Mouse (Mus musculus): ENCODE results near the gene Dnaaf3. TPM values are rescaled to one million over a fixed set of nuclear protein-coding genes. Genes with fewer than 3 reads are reported as not detected.

Dnaaf3 gene
- polyA plus RNA-seq, 2 experiments from 2014 or later: 1.4 to 2.8 TPM

DNA sequence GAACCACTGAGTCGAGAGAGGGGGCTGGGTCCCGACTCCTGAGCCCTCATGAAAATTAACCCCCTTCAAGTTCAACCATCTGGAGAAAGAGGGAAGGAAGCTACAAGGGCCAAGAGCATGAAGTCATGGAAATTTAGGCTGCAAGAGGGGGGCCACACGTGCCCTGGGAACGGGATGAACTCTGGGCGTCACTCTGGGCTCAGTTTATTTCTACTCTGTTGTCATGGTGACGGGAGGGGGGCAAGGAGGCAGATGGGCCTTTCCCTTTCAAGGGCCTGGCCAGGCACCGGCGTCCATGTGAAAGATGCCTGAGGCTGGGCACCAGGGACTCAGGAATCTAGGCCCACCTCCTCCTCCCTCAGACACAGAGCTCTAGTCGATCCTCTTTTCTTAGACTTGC lies 34.0 kb downstream of the Dnaaf3 start:
- ATAC-seq: no peak

DNA sequence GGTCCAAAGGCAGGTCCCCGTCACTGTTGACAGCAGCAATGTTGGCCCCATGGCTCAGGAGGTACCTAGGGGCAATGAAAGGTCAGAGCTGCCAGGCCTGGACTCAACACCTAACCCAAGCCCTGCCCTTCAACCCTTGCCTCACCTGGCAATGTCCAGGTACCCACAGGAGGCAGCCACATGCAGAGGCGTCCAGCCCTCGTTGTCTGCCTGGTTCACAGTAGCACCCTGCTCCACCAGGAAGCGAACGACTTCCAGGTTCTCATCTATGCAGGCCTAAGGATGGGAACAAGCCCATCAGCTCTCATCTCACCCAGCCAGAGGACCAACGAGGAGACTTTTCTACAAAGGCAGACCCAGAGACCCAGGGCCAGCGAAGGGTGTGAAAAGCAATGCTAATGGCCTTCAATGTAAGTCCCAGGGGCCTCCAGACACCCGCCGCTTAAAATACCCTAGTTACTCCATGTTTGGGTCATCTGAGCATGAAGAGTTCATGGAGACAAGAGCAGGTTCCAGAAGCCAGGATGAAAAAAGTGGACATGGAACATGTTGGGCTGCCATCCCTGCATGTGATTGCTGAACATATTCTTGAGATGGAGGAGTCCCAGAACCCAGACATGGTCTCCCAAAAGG lies 34.9 kb downstream of the Dnaaf3 start:
- no peak for ATAC-seq

DNA sequence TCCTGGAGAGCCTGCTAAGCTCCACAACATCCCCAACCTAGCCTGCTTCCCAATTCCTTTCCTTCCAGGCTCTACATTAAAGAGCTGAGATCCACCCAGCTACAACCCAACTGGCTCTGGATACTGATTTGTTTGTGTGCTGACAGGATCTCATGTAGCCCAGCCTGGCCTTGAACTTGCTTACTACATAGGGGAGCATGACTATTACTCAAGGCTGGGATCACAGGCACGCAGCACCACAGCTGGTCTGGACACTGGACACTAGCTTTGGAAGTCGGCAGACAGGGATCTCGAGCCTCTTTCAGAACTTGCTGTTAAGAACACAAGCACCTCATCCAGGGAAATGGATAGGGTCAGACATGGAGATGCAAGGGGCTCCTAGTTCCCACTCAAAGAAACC lies 35.8 kb downstream of the Dnaaf3 start:
- ATAC-seq: no peak

- no peak for ATAC-seq
Observed at GRCm38 (mm10) chr7:4493991-4494390, 38.3 kb downstream of the Dnaaf3 start.

DNA sequence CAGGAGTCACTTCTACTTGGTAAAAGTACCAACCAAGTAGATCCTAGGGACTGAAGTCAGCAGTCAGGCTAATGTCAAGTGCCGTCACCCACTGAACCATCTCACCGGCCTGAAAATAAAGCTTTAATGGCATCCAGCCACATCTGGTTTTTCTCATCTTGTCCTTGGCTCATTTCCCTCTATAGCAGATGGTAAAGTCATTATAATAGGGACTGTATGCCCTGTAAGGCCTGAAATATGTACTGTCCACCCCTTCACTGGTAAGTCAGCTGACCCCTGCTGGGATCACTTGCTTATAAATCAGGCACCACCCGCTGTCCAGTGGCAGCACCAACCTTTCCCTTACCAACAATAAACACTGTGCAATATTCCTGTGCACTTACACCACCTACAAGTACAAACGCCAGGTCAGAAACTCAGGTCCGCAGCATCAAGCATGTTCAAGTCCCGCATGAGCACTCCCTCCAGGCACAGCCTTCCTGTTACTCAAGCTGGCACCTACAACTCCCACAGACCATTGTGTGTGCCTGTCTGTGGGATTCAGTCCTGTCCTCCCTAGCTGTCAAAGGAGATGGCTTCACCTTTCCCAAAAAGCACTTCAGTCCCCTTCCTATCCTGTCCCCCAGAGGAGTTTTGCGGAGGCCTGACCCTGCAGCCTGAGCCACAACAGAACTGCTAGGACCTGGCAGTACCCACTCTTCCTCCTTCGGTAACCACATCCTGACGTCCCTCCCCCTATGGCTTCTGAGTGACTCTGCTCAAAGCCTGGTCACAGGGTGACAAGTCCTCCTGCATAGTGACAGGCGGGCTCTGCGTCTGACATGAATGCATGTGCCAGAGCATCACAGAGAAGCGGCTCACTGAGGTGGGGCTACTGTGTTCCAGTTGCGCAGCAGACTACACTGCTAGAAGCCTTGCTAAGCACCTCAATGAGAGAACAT lies 39.7 kb downstream of the Dnaaf3 start:
- ATAC-seq: peak; percentile 98

DNA sequence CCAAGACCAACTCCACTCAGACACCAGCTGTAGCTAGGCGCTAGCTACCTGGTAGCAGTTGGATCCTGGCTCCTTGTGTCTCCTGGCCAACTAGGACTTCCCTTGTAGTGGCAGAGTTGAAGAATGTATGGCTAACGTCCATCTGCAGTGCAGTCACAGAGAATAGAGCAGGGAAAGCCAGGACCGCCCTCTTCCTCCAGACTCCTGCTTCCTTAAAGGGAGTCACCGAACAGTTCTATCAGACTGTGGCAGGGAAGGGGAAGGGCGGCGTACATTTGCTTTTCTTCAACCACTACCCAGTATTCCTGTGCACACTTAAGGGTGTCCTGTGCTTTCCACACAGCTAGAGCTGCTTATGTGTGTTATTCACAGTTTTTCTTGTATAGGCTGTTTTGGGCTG lies 40.9 kb downstream of the Dnaaf3 start:
- ATAC-seq: no peak

GRCm38 (mm10) chr7:4482281-4482680 lies 50.0 kb downstream of the Dnaaf3 start:
- no peak for ATAC-seq

- ATAC-seq: peak; percentile 78
Observed at GRCm38 (mm10) chr7:4479674-4480073, 52.6 kb downstream of the Dnaaf3 start.

DNA sequence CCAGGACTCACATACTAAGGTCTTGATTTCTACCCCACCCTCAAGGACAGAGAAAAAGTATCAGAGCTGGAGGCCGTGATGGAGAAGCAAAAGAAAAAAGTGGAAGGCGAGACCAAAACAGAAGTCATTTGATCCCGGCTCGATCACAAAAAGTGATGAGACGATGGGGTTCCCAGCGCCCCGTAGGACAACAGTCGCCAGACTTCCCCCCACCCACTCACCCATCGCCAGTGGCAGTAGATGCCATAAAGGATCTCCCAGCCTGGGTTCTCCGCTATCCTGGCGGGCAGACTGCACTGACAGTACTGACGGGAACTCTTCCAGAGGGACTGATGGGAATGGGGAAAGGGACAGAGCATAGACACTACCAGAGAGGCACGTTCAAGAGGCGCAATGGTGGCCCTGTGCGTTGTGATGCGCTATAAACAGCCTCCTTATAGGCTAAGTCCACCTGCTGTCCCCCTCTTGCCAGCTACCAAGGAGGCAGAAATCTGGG lies 53.4 kb downstream of the Dnaaf3 start:
- no peak for ATAC-seq

DNA sequence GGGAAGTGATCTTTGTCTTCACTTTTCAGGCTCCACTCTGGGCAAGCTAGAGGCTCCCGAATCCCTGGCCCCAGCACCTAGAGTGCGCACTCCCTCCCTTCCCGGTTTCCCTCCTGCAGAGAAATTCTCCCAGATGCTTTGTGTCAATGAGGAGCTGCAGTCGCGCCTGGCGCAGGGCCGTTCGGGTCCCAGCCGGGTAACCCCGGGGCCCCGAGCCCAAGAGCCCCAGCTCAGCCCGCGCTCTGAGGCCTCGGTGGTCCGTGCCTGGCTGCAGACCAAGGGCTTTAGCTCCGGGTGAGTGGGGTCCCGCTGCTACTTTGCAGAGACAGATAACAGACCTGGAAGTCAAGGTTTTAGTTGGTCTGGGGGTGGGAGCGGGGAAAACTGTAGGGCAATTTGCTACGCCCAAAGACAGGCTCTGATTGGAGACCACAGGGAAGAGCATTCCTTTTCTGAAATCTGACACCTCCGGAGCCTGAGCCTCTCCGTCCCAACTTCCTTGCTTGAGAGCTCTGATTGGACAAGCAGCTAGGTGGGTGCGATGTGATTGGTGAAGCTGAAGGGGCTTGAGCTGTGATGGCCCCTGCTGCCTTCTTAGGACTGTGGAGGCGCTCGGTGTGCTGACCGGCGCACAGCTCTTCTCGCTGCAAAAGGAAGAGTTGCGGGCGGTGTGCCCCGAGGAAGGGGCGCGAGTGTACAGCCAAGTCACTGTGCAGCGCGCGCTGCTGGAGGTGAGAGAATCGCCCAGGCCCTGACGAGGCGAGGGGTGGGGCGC lies 54.0 kb downstream of the Dnaaf3 start:
- ATAC-seq: no peak

DNA sequence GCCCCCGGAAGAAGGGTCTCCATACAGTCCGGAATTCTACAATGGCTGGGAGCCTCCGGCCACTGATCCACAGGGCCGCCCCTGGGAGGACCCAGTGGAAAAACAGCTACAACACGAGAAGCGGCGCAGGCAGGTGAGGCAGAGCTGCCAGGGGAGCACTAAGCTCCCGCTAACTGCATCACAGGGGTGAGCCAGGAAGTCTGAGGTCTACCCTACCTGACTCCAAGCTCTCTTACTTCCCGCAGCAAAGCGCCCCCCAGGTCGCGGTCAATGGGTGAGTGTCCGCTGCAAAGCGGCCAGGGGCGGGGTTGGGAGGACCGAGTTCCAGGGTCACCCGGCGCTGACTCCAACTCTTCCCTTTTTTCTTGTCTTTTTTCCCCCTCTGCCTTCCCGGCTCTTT lies 58.3 kb downstream of the Dnaaf3 start:
- ATAC-seq: no peak

Other genes starting within 250 kb of the Dnaaf3 start
- gene Ncr1, start 194.7 kb downstream of the Dnaaf3 start, polyA plus RNA-seq (2017; shearing (Covaris generic)): not detected
- gene Gp6, start 134.7 kb downstream of the Dnaaf3 start, polyA plus RNA-seq (2017; shearing (Covaris generic)): under 1 TPM in 1 of 2 experiments, not detected in 1; 0.12 TPM
- gene Rdh13, start 86.8 kb downstream of the Dnaaf3 start, polyA plus RNA-seq (2017; shearing (Covaris generic)): 10 to 100 TPM; 17.4 to 27.8 TPM
- 10 to 100 TPM in 1 of 2 experiments, 1 to 10 TPM in 1; 6.5 to 14.5 TPM for gene Eps8l1, start 71.8 kb downstream of the Dnaaf3 start, polyA plus RNA-seq (2017; shearing (Covaris generic))
- gene Ppp1r12c, start 30.8 kb downstream of the Dnaaf3 start, polyA plus RNA-seq (2017; shearing (Covaris generic)): 10 to 100 TPM; 13.5 to 27.7 TPM
- 1 to 10 TPM; 6.9 to 8.3 TPM for gene Tnnt1, start 16.1 kb downstream of the Dnaaf3 start, polyA plus RNA-seq (2017; shearing (Covaris generic))
- gene Tnni3, start 8.2 kb downstream of the Dnaaf3 start, polyA plus RNA-seq (2017; shearing (Covaris generic)): 1 to 10 TPM; 1.6 to 2.4 TPM
- gene Syt5, start 15.1 kb upstream of the Dnaaf3 start, polyA plus RNA-seq (2017; shearing (Covaris generic)): under 1 TPM in 1 of 2 experiments, not detected in 1; 0.35 TPM
- gene Ptprh, start 71.6 kb upstream of the Dnaaf3 start, polyA plus RNA-seq (2017; shearing (Covaris generic)): not detected
- gene Tmem86b, start 99.0 kb upstream of the Dnaaf3 start, polyA plus RNA-seq (2017; shearing (Covaris generic)): 1 to 10 TPM; 2.9 to 4.2 TPM
- 1 to 10 TPM; 6.7 to 9.1 TPM for gene Ppp6r1, start 126.6 kb upstream of the Dnaaf3 start, polyA plus RNA-seq (2017; shearing (Covaris generic))
- 10 to 100 TPM; 45.4 to 48.2 TPM for gene Hspbp1, start 152.6 kb upstream of the Dnaaf3 start, polyA plus RNA-seq (2017; shearing (Covaris generic))
- gene Brsk1, start 158.2 kb upstream of the Dnaaf3 start, polyA plus RNA-seq (2017; shearing (Covaris generic)): not detected
- gene Tmem150b, start 192.8 kb upstream of the Dnaaf3 start, polyA plus RNA-seq (2017; shearing (Covaris generic)): under 1 TPM in 1 of 2 experiments, not detected in 1; 0.47 TPM
- 10 to 100 TPM; 22.9 to 25.8 TPM for gene Kmt5c, start 207.7 kb upstream of the Dnaaf3 start, polyA plus RNA-seq (2017; shearing (Covaris generic))
- 1 to 10 TPM in 1 of 2 experiments, not detected in 1; 2.1 TPM for gene Cox6b2, start 220.6 kb upstream of the Dnaaf3 start, polyA plus RNA-seq (2017; shearing (Covaris generic))
- gene Fam71e2, start 238.8 kb upstream of the Dnaaf3 start, polyA plus RNA-seq (2017; shearing (Covaris generic)): not detected